Mouse (Mus musculus): ENCODE data around the gene Zmiz1.

DNA sequence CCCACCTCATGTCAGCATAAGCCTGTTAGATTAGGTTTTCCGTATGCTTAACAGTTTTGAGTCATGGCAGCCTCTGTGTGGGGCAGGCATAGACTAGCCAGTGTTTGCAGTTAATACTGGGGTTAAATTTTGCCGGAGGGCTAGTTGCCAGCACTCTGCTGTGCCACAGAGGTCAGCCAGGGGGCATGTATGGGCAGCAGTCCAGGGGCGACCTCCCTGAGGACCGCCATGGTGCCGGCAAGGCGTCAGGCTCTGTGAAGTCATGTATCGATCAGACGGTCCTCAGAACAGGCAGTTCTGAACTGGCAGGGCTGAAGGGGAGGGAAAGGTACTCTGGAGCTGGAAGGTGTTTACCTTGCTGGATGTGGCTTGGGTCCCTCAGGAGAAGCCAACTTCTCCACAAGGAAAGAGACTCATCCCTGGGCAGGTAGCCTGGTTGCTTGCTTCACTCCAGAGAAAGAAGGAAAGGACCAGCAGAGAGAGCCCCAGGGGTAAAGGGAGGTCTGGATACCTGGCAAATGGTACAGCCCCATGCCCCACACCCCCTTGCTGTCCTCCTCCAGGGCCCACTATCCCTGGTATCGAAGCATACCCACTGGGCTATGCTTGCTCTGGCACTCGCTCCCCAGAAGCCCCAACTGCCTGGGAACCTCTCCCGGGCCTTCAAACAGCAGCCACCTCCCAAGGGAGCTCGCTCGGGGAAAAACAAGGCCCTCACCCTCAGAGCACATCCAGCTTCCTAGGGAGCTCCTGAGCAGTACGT is 151.6 kb downstream of the Zmiz1 start:
- no peak for TF ChIP-seq CTCF (IDR thresholded peaks at IDR 0.05; ENCODE audit: control insufficient read depth, insufficient read depth, insufficient read length)
- no peak for TF ChIP-seq MYOG (IDR thresholded peaks at IDR 0.05; ENCODE audit: control insufficient read depth, extremely low read depth, insufficient read length)
- no peak for TF ChIP-seq FOSL1 (IDR thresholded peaks at IDR 0.05; ENCODE audit: insufficient read depth, low read length, poor library complexity, severe bottlenecking)
- TF ChIP-seq CEBPB (IDR thresholded peaks at IDR 0.05; ENCODE audit: low read depth): no peak
- TF ChIP-seq USF1 (IDR thresholded peaks at IDR 0.05; ENCODE audit: low read depth): no peak

Data from C2C12 (cell line).